Mouse (Mus musculus) thymus, adult 2 months (tissue): Measurements from ENCODE around the gene Olfr175-ps1.

Experiments
- CTCF ChIP-seq: fragments of 200-500 bp; IDR thresholded peaks from 2 replicates; pipeline ENCODE4 v1.5.1; 2012; ENCODE audit warnings: mild to moderate bottlenecking, control low read depth, low read length, moderate library complexity, borderline replicate concordance; ENCODE audit not compliant: control insufficient read depth, poor library complexity, insufficient read depth; ENCODE audit errors: extremely low read depth
- POLR2A ChIP-seq: fragments of 200-500 bp; IDR thresholded peaks from 2 replicates; pipeline ENCODE4 v1.6.1; 2012; ENCODE audit warnings: mild to moderate bottlenecking, low read length, control low read depth, moderate library complexity; ENCODE audit not compliant: control insufficient read depth, poor library complexity, insufficient read depth; ENCODE audit errors: extremely low read depth

- TF ChIP-seq POLR2A: no peak
- no peak for TF ChIP-seq CTCF
Observed at GRCm38 (mm10) chr16:58861479-58861878, 34.9 kb upstream of the Olfr175-ps1 start.
